Mouse (Mus musculus) ES-CJ7 (cell line): ENCODE measurements around the gene Glo1.

Experiments used
- DNase-seq: peaks from one replicate; pipeline ENCODE4 v3.0.0; 2011; ENCODE audit warnings: low read depth, low spot score

Glo1 gene

GRCm38 (mm10) chr17:30539098-30539497, 87.6 kb downstream of the Glo1 start:
- DNase-seq, result no peak

- DNase-seq, result no peak
Observed at GRCm38 (mm10) chr17:30536651-30537050, 90.0 kb downstream of the Glo1 start.
